Mouse (Mus musculus) heart, postnatal 0 days (tissue): ENCODE measurements around the gene 4930432K21Rik. TPM values are rescaled to one million over a fixed set of nuclear protein-coding genes. Genes with fewer than 3 reads are reported as not detected.
A peak's percentile ranks its signal among the peaks of the same experiment; 100 is the strongest.

Experiments used
- ATAC-seq: fragments of 200-750 bp; cut with Nextera tagmentation; 2 replicates; pipeline ENCODE4 v1.8.0; 2017; ENCODE audit warnings: low read depth, moderate number of reproducible peaks, moderate library complexity; ENCODE audit not compliant: insufficient read depth
- DNase-seq: peaks from one replicate; pipeline ENCODE4 v3.0.0-alpha.2; 2016; ENCODE audit warnings: low spot score
- H3K27ac ChIP-seq: fragments of 300-500 bp; sonication (generic); 2 replicates; pipeline ENCODE4 v1.5.1; 2014; ENCODE audit warnings: low read depth, mild to moderate bottlenecking
- H3K27me3 ChIP-seq: fragments of 300-500 bp; sonication (generic); 2 replicates; pipeline ENCODE4 v1.6.1; 2014; ENCODE audit warnings: low read length, mixed read lengths; ENCODE audit not compliant: control insufficient read depth, insufficient read depth
- H3K36me3 ChIP-seq: fragments of 300-500 bp; sonication (generic); replicated peaks from 2 replicates; pipeline ENCODE4 v1.6.1; 2014; ENCODE audit warnings: low read length, mixed read lengths; ENCODE audit not compliant: control insufficient read depth, insufficient read depth
- H3K4me1 ChIP-seq: fragments of 300-500 bp; sonication (generic); 2 replicates; pipeline ENCODE4 v1.6.1; 2014; ENCODE audit warnings: antibody characterized with exemption; ENCODE audit not compliant: control insufficient read depth, insufficient read depth
- H3K4me2 ChIP-seq: fragments of 300-500 bp; sonication (generic); 2 replicates; pipeline ENCODE4 v1.6.1; 2014; ENCODE audit warnings: low read depth, mild to moderate bottlenecking, low read length, moderate library complexity
- H3K4me3 ChIP-seq: fragments of 300-500 bp; sonication (generic); 2 replicates; pipeline ENCODE4 v1.5.1; 2014; ENCODE audit warnings: low read depth, low read length
- H3K9ac ChIP-seq: fragments of 300-500 bp; sonication (generic); replicated peaks from 2 replicates; pipeline ENCODE4 v1.6.1; 2014; ENCODE audit warnings: low read depth, low read length, mixed read lengths
- H3K9me3 ChIP-seq: fragments of 300-500 bp; sonication (generic); replicated peaks from 2 replicates; pipeline ENCODE4 v1.6.1; 2016; ENCODE audit warnings: low read length; ENCODE audit not compliant: control insufficient read depth
- CTCF ChIP-seq: IDR thresholded peaks from 2 replicates; pipeline ENCODE4 v1.5.1; 2016; ENCODE audit warnings: antibody characterized with exemption, control low read depth, low read depth
- EP300 ChIP-seq: IDR thresholded peaks from 2 replicates; pipeline ENCODE4 v1.6.1; 2016; ENCODE audit warnings: antibody characterized with exemption, low read depth
- WGBS: fragments of 180-500 bp; shearing (Covaris S2); extraction: QIAGEN DNeasy Blood & Tissue Kit; methylation state at CpG from one replicate; pipeline ENCODE4 v1.1.7; 2014; 5-methylcytosine and 5-hydroxymethylcytosine counted together
- polyA plus RNA-seq: library from polyadenylated mRNA; unstranded; fragments of >200 nt; fragmentation: Nextera tagmentation; extraction: Ambion mirVana; gene quantifications from 2 replicates; pipeline ENCODE4 v1.2.1, GENCODE M21; 2015
- total RNA-seq: library from RNA; depleted of rRNA; stranded (reverse); fragments of >200 nt; gene quantifications from 2 replicates; pipeline ENCODE4 v1.2.3, GENCODE M21; 2014; ENCODE audit warnings: low replicate concordance

4930432K21Rik gene
- total and polyA plus RNA-seq, 2 experiments from 2014 or later, result 0.48 TPM; not detected in 1

- Histone ChIP-seq H3K4me2 (peak overlapping the region; percentile 99), H3K4me1 (peaks cover 28% of the 10 kb centered on the region; the same call in 1 of the 2 replicates), H3K27me3 (no peaks in the 10 kb centered on the region), H3K4me3 (peak overlapping the region; percentile 90), H3K9ac (peak overlapping the region; percentile 97), H3K9me3 (no peaks in the 10 kb centered on the region), H3K36me3 (no peaks in the 10 kb centered on the region), H3K27ac (peak overlapping the region; percentile 81)
- ATAC-seq (no peak), DNase-seq (no peak)
- 21% methylated on average over 21 of the region's 21 CpGs for WGBS
- no peak for TF ChIP-seq CTCF
- TF ChIP-seq EP300, result no peak
Measured at GRCm38 (mm10) chr8:84184085-84185043, 36.5 kb downstream of the 4930432K21Rik start.

GRCm38 (mm10) chr8:84185117-84185516 is 37.3 kb downstream of the 4930432K21Rik start, which contains the start of gene Nanos3:
TSS of gene Nanos3 (minus strand) at chr8:84185217.
- H3K27me3 ChIP-seq, result no peaks in the 10 kb centered on the region
- peak within 1 kb of the TSS; percentile 81 for H3K27ac ChIP-seq
- H3K4me3 ChIP-seq, result peak within 1 kb of the TSS; percentile 90
- WGBS, result 97% methylated on average over 7 of the region's 7 CpGs
- DNase-seq (no peak), ATAC-seq (no peak)
- no peaks in the 10 kb centered on the region for H3K36me3 ChIP-seq
- H3K4me2 ChIP-seq, result peak within 1 kb of the TSS; percentile 99
- H3K9me3 ChIP-seq, result no peaks in the 10 kb centered on the region
- peaks cover 22% of the 10 kb centered on the region; the same call in 1 of the 2 replicates for H3K4me1 ChIP-seq
- no peak for TF ChIP-seq EP300
- TF ChIP-seq CTCF, result no peak
- peak within 1 kb of the TSS; percentile 97 for H3K9ac ChIP-seq

DNA sequence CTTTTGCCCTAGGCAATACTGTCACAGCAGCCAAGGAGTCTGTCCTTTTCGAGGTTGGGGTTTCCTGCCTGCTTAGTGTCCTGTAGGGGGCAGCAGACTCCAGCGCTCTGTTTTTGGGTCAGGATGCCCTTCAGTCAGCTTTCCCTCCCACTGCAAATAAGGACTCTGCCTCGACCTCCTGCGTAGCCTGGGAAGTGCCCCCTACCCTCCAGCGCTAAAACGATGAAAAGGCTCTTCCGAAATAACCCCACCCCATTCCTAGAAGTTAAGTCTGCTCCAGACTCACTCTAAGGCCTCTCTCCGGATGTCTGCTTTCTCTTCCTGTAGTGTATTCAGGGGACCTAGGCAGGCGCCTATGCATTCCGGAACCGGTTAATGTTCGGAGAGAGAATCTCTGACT is 38.7 kb downstream of the 4930432K21Rik start:
- DNase-seq, result peak; percentile 88
- peak; percentile 62 for ATAC-seq
- peak overlapping the region; percentile 41 for H3K4me3 ChIP-seq
- H3K9ac ChIP-seq, result peak overlapping the region; percentile 8; the same call in 1 of the 2 replicates
- no peaks in the 10 kb centered on the region for H3K9me3 ChIP-seq
- H3K27ac ChIP-seq, result peak overlapping the region; percentile 75
- H3K4me2 ChIP-seq, result peak overlapping the region; percentile 70
- H3K27me3 ChIP-seq, result no peaks in the 10 kb centered on the region
- 0% methylated on average over 12 of the region's 12 CpGs for WGBS
- TF ChIP-seq CTCF (peak; percentile 92), EP300 (no peak)
- H3K36me3 ChIP-seq, result no peaks in the 10 kb centered on the region
- peaks cover 16% of the 10 kb centered on the region; the same call in 1 of the 2 replicates for H3K4me1 ChIP-seq

DNA sequence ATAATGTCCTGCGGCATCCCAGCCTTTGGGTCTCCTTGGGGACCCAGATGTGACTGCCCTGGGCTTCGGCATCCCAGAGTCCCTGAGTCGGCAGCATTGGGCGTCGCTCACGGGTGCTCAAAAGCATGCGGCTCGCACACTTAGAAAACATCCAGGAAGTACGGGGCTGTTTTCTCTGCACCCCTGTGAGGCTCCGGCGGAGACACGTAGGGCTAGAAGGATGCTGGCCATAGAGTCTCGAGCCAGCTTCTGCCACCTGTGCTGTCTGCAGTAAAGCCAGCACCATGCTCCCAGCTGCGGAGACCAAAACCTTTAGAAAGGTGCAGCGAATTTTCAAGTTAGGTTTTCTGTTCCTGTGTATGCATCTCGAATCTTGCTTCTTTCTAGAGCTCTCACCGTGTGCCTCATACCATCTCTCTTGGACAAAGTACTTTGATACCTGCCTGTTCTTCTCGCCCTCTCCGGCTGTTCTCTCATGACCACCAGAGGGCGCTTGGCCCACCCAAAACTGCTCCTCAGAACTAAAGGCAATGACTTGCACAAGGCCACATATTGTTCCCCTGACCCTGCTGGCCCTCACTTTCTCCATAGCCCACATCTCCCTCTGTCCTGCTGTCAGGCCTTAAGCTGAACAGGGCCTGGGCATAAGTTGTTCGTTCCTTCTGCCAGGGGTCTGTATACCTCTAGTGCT is 39.4 kb downstream of the 4930432K21Rik start:
- Histone ChIP-seq H3K4me3 (peak overlapping the region; percentile 41), H3K4me2 (peak overlapping the region; percentile 70), H3K4me1 (peaks cover 23% of the 10 kb centered on the region), H3K9me3 (no peaks in the 10 kb centered on the region), H3K9ac (peak overlapping the region; percentile 8; the same call in 1 of the 2 replicates), H3K27me3 (no peaks in the 10 kb centered on the region), H3K36me3 (no peaks in the 10 kb centered on the region), H3K27ac (peak overlapping the region; percentile 75)
- ATAC-seq (no peak), DNase-seq (peak; percentile 55)
- WGBS, result 4% methylated on average over 21 of the region's 21 CpGs
- TF ChIP-seq CTCF (peak; percentile 80), EP300 (no peak)

DNA sequence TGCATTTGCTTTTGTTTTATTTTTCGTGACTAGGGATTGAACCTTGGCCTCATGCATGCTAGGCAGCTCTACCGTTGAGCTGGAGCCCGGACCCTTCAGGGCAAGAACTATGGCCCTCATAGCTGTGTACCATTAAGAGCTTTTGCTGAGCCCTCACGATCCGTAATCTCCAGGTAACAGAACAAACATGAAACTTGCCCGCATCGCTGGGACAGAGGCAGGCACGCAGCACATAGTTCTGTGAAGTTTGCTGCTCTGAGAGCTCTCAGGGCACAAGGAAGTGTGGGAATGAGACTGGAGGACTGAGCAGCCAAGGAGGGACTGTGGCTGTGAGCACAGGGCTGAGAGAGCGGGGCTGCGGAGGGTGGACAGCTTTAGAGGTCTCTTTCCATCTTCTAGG is 40.8 kb downstream of the 4930432K21Rik start:
- H3K9ac ChIP-seq, result no peak overlapping the region
- H3K4me1 ChIP-seq, result peaks cover 19% of the 10 kb centered on the region
- no peaks in the 10 kb centered on the region for H3K9me3 ChIP-seq
- no peak overlapping the region for H3K4me2 ChIP-seq
- WGBS, result 87% methylated on average over 10 of the region's 10 CpGs
- H3K4me3 ChIP-seq, result no peak overlapping the region
- no peak overlapping the region for H3K27ac ChIP-seq
- H3K36me3 ChIP-seq, result no peaks in the 10 kb centered on the region
- TF ChIP-seq CTCF, result no peak
- TF ChIP-seq EP300, result no peak
- DNase-seq (no peak), ATAC-seq (no peak)
- no peaks in the 10 kb centered on the region for H3K27me3 ChIP-seq
